Mouse (Mus musculus) adrenal gland, adult 18-20 months (tissue): Measurements from ENCODE around the gene Arhgap21. TPM values are rescaled to one million over a fixed set of nuclear protein-coding genes. Genes with fewer than 3 reads are reported as not detected.
A peak's percentile ranks its signal among the peaks of the same experiment; 100 is the strongest.

Source experiments
- DNase-seq, 2 experiments: peaks; one replicate each; pipeline ENCODE4 v3.0.0; 2021 to 2022; ENCODE audit warnings: low spot score in 2 of 2
- long read RNA-seq, 2 experiments: library from polyadenylated mRNA; stranded (forward); transcript quantifications; one replicate each; pipeline ENCODE4 v2.0.0; 2021
- total RNA-seq, 2 experiments: library from RNA; stranded (reverse); gene quantifications; 1 replicate in 1 of 2; 2 replicates in 1 of 2; pipeline ENCODE4 v1.2.3; 2021

Gene Arhgap21
- total RNA-seq, result 10 to 100 TPM; 55.5 to 67.8 TPM
- long read RNA-seq, experiment 1, partial matches to known transcripts, result 2 of 5 reads
- long read RNA-seq, experiment 1, other reads (novel, unspliced or antisense), result 3 of 5 reads
- long read RNA-seq, experiment 2, partial matches to known transcripts, result 0 of 3 reads
- long read RNA-seq, experiment 2, other reads (novel, unspliced or antisense), result 3 of 3 reads

DNA sequence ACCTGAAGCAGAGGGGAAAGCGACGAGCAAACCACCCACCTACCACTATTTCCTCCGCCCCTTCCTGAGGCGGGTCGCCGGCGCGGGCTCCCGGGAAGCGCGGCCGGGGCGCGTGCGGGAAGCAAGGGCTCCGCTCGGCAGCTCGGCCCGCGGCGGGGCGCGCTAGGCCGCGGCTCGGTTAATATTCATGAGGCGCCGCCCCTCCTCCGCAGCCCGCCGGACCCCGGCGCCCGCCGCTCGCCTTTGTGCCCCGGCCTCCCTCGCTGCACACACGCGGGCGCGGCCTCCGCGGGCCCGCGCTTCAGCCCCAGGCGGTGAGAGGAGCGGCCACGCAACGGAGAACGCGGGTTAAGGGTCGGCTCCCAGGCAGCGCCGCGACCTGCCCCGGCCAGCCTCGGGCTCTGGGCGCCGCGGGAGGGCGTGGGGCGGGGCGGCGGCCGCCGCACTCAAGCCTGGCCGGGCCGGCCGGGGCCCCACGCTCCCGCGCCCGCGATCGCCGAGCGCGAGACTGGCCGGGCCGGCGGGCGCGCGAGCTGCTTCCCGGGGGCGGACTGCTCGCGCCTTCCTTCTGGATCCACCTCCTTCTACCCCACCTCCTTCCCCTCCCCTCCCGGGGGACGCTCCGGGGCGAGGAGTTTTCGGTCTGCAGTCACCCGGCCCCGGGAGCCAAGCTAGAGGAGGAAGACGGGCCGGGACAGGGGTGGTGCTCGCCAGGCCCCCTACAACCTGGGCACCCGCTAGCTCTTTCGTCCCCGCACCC lies at the start of gene Arhgap21:
Gene Arhgap21 (minus strand): TSS at position 441 of the 760 bp plus-strand sequence.
- DNase-seq, result peak; percentile 78 to 79

DNA sequence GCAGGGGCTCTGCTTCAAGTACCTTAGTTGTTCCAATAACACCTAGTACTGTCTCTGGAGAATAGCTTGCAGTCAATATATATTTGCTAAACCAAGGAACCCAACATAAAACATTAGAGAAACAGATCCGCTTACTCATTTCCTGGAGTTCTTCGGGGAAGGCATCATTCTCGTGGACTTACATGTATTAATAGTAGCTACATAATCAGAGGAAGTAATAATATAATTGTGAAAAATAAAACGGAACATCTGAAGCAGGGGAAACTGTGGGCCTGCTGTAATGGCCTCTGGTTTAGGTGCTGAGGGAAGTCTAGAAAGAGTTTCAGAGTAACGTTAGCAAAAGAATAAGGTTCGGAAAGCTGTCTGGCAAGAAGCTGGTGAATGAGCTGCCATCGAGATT lies 47.9 kb upstream of the Arhgap21 start:
- DNase-seq, result no peak

DNA sequence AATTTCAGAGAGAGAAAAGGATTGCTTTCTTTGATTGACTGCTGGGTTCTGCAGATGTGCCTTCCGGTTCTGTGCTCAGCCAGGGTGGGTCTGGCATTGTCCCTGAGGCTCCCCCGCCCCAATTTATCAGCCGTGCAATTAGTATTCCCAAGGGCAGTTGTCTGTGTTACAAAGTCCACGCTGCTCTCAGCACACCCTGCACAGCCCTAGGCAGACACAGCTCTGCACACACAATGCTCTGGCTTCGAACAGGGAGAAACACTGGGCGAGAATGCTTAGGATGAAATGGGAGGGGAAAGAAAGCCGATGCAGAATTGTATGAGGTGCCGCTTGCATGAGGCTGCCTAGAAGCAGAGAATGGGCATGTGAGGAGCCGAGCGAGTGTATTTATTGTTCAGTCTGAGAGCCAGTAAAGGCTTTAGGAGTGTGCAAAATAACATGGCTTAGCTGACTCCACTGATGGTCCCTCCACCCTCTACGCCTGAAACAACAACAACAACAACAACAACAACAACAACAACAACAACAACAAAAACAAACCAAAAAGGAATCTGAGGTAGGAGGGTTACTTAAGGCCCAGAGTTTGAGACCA lies 42.2 kb upstream of the Arhgap21 start:
- no peak for DNase-seq

DNA sequence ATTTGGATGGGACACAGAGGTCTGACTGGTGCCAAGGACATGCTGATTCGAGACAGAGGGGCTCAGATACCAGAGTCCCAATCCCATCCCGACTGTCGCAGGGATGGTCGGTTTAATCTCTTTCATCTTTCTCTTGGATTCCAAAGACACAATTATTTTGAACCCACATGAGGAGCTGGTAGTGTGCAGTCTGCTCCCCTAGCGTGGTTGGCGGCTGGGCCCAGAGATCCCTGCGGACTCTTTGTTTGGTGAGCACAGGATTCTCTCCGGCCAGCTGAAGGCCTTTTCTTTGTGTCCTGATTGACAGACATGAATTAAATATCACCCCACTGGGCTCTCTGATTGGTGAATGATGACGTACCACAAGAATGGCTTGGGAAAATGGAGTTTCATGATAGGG lies 41.5 kb upstream of the Arhgap21 start:
- no peak for DNase-seq

DNA sequence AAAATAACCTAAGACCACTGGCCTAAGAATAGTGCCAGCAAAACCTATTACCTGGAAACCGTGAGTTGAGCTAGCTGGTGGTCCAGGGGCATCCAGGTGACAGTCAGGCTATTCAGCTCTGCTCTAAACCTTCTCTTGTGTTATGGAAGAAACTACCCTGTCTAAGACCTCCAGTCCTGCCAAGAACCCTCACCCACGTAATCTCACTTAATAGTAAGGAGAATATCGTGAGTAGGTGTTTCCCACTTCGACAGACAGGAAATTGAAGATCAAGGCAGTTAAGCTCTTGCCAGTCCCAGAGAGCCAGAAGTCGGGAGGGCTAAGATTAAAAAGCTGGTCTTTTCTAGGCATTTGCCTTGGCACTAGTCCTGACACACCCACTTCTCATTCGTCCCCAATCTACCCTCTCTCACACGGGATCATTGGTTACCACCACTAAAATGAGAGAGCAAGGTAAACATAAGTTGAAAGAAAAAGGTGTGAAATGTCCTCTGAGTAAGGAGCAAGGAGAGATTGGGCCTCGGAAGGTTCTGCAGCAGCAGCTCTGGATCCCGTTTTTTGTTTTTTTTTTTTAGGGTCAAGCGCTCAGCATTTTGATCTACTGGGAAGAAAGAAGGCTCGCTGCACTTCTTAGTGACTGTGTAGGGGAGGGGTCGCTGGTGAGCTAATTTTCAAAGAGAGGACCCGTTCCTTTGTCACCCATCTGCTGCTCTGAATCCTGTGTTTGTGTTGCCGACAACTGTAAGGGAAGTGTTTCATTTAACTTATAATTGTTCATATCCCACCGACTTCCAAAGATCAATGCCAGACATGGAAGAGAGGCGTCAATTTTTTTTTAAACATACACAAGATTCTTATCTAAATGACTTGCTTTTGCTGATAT lies 40.8 kb upstream of the Arhgap21 start:
- no peak for DNase-seq

DNA sequence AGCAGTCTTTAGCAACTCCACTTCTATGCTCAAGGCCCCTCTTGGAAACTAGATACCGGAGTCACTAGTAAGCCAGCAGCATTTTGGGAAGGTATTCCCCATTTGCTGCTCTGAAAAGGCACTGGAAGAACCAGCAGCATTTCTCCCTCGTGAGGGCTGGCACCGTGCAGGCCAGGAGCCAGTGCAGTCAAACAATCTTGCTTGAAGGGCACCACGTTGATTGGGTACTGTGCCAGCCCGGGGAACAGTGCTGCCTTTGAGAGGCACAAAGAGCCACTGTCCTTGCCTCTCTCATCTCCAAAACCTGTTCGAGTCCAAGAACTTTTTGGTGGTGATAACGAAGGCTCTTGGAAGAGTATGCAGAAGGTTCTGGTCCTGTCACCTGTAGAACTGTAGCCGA lies 33.9 kb upstream of the Arhgap21 start:
- no peak for DNase-seq

DNA sequence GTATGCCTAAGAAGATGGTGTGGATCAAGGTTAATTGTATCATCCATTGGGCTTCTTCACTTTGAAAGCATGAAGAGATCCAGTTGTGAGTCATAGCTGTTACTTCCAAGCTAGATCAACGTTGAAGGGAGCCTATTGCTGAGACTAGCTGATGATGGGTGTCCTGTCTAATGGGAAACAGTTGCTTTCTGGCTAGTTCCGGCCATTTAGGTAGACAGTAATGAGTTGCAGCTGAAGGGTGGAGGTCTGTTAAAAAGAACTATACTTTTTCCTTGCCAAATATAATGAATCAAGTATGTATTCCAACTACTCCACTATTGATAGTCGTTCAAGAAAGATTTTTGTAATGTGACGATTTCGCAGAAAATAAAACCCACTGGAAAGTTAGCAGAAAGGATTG lies 32.5 kb upstream of the Arhgap21 start:
- DNase-seq, result no peak

DNA sequence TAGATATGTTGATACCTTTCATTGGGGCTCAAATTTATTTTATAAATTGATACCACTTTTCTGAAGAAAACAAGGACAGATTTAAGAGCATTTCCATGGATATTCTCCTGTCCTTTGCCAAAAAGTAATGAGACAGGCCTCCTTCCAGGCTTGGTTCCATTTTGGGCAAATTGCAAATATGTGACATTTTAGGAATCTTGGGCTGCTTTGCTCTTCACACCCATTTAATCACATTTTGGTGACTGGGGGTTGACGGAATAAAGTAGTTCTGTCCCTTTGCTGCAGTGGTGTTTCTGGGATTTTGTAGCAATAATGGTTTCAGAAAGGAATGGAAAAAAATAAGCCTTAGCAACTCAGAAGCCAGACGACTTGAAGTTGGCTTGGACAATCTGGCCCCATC lies 26.9 kb upstream of the Arhgap21 start:
- no peak for DNase-seq

DNA sequence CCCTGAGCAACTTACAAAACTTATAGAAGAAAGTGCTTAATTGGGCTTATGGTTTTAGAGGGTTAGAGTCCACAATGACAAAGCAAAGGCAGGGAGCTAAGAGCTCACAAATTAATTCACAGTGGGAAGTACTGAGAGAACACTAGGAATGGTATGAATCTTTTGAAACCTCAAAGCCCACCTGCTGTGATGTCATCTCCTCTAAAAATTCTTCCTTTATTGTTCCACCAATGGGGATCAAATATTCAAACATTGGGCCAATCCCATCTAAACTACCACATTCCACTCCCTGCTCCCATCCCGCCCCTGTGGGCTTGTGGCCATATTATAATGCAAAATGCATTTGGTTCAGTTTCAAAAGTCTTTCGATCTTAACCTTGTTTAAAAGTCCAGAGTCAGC lies 22.8 kb upstream of the Arhgap21 start:
- no peak for DNase-seq

DNA sequence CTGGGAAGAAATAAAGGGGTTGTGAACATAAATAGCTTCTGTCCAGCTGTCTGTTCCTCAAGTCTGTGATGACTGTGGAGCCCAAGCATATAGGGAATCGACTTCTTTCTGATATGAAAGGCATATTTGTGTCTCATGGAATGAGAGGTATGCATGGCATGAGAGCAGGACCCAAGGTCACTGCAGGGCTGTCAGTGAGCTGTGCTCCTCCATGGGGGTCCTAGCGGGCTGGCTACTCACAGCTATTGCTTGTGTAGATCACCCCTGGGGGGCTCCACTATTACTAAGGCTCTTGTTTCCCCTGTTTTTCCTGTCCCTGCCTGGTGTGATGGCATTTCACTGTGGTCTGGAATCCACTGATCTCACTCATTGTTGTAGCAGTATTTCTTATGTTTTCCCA lies 22.2 kb upstream of the Arhgap21 start:
- no peak for DNase-seq

DNA sequence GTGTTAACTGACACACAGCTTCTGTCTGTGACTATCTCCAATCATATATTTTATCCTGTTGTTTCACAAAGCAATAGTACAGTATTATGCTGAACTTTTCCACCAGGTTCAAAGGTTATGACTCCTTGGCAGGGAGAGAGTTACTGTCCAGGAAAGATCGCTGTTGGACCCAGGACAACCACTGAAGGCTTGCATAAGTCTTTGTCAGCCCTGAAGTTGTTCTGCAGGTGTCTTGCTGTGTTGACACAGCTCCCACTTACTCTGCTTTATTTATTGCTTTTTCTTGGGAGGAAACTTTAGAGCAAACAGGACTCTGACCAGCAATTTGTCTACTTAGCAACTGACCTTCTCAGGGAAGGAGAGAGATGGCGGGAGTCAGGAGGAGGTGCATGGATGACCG lies 21.4 kb upstream of the Arhgap21 start:
- DNase-seq, result no peak

DNA sequence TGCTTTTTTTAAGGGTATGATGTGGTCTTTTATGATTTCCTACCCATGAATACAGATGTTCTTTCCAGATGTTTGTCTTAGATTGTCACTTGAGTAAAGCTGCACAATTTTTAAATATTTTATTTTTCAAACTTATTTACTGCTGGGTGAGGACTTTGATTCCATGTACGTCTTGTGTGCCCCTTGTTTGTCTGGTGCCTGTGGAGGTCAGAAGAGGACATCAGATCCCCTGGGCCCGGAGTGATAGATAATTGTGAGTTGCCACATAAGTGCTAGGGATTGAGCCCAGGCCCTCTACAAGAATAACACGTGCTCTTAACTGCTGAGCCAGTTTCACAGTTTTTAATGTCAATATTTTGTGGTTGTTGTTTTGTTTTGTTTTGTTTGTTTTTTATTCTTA lies 19.1 kb upstream of the Arhgap21 start:
- DNase-seq, result no peak

DNA sequence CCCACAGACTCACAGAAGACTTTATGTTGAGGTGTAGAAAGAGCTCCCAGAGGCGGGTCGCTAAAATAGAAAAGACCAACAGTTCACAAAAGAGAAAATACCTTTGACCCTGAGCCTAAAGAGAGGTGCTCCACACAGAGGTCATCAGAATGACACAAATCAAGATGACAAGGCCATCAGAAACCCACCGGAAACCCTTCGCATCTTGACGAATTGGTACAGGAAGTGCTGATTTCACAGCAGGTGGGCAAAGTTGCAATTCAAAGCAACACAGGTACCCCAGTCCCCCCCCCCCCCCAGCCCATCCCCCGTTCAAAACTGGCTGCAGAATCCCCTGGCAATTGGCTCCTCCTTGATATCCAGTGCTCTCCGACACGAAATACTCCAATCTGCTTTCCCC lies 10.0 kb upstream of the Arhgap21 start:
- DNase-seq, result no peak

DNA sequence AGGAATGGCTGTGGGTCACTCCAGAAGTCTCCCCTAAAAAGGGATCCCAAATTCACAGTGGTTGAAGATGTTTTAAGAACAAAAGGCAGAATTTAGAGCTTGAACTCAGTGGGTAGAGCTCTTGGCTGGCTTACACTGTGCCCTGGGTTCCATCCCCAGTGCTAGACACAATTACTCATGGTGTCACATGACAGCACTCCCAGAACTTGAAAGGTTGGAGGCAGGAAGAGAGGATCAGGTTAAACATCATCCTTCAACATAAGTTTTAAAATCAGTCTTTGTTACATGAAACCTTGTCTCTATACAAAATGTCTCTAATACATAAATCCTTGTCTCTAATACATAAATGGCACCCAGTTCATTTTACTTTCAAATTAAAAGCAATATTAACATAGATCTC lies 8.4 kb upstream of the Arhgap21 start:
- no peak for DNase-seq

DNA sequence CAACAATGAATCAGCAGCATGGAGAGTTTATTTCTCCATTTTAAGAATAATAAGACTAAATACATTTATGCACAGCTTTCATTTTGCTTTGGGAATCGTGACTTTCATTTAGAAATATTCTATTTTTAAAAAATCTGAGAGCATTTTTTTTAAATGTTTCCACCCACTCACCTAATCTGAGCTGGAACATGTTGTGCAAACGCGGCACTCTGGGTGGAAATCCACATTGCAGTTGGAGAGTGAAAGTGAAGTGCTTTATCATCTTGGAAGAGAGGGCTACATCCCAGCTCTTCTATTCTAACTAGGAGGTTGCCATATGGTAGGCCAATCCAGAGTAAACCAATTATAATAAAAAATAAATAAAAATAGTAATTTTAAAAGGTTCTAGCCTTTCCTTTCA lies 4.8 kb upstream of the Arhgap21 start:
- DNase-seq, result no peak

DNA sequence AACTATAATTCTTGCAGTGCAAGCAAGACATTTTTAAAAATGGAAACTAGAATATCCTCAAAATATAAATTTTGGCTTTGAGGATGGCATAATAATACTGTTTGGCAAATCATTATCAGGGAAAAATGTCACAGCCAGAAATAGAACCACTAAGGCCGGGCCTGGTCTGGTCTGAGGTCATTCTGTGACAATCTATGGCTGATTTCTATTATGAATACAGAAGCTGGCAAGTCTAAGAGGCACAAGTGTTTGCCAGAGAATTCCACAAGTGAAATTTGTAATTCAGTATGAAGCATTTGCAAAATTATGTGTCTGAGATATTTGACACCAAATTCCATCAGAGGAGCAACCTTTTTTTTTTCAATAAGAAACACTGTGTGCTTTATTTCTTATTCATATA lies 3.5 kb upstream of the Arhgap21 start:
- no peak for DNase-seq

DNA sequence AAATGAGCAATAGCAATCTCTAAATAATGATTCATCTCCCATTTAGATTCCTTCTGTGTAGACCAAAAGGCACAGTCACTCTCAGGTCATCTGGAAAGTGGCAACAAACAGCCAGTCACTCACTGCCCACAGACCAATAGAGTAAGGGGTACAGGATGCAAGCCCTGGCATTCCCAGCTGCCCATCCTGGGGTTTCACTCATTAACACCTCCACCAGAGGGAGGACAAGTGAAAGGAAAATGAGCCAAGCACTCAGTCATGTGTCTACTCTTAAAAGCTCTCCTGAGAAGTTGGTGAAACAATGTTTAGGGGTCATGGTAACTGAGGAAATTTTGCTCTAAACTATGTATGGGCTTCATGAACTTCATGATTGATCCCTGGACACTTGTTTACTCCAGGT lies 2.9 kb upstream of the Arhgap21 start:
- no peak for DNase-seq

DNA sequence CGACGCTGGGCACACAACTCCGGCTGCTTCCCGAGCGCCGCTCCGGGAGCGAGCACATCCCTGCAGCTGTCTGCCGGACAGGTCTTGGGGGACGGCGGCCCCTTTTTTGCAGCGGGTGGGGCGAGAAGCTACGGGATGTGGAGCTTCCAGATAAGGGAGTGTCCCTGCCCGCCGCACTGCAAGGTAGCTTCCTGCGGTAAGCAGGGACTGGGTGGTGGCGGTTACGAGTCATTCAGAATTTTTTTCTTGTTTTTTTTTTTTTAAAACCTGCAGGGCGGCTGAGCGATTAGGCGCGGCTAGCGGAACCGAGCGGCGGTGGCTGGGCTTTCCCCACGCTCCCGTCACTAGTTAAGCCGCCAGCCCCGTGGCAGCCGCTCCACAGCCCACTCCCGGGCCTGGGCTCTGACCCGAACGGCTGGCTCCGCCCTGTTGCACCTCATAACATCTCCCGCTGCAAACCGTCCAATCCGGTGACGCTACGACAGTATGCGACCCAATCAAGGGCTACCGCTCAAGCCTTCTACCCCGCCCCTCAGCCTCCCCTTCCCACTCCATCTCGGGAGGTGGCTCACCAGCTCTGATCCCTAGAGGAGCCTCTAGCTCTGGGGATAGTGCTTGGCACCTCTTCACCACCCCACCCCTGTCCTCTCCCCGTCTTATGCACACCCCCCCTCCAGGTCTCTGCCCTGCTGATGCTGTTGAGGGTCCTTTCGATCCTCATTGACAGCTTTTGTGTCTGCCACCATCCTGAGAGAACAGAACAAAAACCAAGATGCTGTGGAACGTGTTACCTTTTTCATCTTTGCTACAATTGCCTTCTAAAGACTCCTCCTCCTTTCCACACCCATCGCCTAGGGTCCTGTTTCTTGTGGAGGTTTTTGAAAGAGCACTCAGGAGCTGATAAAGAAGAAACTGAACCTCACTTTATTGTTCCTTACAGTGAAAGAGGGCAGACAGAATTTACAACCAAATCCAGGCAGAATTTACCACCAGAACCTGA lies 820 bp upstream of the Arhgap21 start:
- DNase-seq, result peak; percentile 87 to 90

DNA sequence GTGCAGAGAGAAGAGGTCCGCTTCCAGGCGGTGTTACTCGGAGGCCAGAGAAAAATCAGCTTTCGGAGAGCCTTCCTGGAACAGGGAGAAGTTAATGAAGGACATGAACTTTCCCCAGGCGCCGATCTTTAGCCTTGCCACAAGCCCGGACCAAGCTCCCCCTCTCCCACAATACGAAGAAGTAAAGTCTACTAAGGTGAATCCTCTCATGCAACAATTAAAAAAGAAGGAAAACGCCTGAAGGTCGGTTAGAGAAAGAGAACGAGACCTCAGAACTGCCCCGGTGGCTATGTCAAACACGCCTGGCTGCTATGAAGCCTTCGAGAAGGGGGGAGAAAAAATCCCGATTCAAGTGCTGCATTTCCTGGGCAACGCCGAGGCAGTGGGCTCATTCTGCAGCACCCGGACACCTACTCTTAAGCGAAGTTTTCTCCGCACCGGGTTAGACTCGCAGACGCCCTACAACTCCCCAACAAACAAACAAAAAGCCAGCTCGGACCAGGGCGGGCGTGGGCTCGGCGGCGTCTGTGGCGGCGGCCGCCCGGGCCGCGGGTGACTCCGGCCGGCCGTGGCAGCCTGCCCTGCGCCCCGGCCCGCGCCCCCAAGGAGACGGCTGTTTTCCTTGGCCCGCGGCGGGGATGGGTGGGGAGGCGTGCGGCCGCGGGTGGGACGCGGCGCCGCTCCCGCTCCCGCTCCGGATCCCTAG lies 882 bp downstream of the Arhgap21 start:
- DNase-seq, result peak; percentile 45 to 49
